Mouse (Mus musculus) erythroblast, embryonic 14.5 days (primary cell): ENCODE results near the gene Nfic. TPM values are rescaled to one million over a fixed set of nuclear protein-coding genes. Genes with fewer than 3 reads are reported as not detected.

ENCODE experiments used
- H3K27me3 ChIP-seq: 2 replicates; pipeline ENCODE4 v1.6.1; 2012; ENCODE audit warnings: inconsistent platforms; ENCODE audit not compliant: control insufficient read depth
- H3K36me3 ChIP-seq: 2 replicates; pipeline ENCODE4 v1.6.1; 2012; ENCODE audit warnings: mild to moderate bottlenecking, inconsistent platforms; ENCODE audit not compliant: control insufficient read depth
- H3K4me1 ChIP-seq: 2 replicates; pipeline ENCODE4 v1.6.1; 2012; ENCODE audit warnings: inconsistent platforms; ENCODE audit not compliant: control insufficient read depth
- H3K4me3 ChIP-seq: replicated peaks from 2 replicates; pipeline ENCODE3; 2012; ENCODE audit warnings: moderate library complexity, mild to moderate bottlenecking, inconsistent platforms
- H3K9me3 ChIP-seq: 2 replicates; pipeline ENCODE4 v1.6.1; 2012; ENCODE audit warnings: low read length, inconsistent platforms, mixed read lengths; ENCODE audit not compliant: control insufficient read depth
- GATA1 ChIP-seq: IDR thresholded peaks from 2 replicates; pipeline ENCODE4 v1.6.1; 2012; ENCODE audit warnings: low read length, inconsistent platforms, mixed read lengths
- TAL1 ChIP-seq: IDR thresholded peaks from 3 replicates; pipeline ENCODE4 v1.6.1; 2012; ENCODE audit warnings: low read length, inconsistent platforms, mixed read lengths
- polyA plus RNA-seq: library from polyadenylated mRNA; stranded (reverse); fragments of >175 nt; gene quantifications from 2 replicates; pipeline ENCODE4 v1.2.3, GENCODE M21; 2012

Gene Nfic
- polyA plus RNA-seq, 1 experiment = 0.94 TPM

DNA sequence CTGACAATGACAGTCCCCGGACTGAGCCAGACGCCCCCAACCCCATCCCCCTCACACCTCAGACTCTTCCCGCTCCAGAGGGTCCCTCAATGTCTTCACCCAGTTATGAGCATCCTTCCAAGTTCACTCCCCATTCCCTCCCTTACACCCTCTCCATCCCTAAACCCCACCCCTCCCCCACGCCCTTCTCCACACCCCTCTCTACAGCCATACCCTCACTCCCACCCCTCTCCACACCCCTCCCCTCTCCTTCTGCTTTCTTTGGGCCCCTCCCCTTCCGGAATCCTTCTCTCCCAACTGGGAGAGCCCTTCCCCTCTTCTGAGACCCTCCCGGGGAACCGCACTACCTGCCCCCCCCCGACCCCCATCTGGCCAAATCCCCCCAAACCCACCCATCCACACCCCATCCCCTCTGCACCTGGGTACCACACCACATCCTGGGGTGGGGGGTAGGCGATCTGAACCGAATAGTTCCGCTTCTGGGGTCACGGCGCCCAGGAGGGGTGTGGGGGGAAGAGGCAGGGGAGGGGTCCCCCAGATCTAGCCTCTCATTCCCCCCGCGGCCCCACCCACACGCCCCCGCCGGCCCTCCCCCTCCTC is 17.1 kb upstream of the Nfic start:
- Histone ChIP-seq H3K36me3 (no peaks in the 10 kb centered on the region), H3K4me1 (peaks cover 4% of the 10 kb centered on the region), H3K9me3 (no peaks in the 10 kb centered on the region; the same call in 1 of the 2 replicates), H3K27me3 (peaks cover 93% of the 10 kb centered on the region), H3K4me3 (no peak overlapping the region)
- no peak for TF ChIP-seq TAL1

DNA sequence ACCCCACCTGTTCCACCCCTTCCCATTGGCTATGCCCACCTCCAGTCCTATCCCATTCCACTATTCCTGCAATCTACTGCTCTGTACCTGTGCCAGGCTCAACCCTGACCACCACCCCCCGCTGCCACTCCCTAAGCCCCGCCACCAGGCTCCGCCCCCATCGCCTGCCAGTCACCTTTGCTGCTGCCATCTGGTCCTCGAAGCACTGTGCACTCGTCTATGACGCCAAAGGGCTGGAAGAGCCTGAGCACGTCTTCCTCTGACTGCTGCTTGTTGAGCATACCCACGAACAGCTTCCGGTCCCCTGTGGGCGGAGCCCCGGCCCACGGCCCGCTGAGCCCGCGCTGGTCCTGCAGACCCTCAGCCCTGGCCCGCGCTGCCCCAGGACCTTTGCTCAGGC is 15.0 kb upstream of the Nfic start:
- TF ChIP-seq GATA1 (no peak), TAL1 (no peak)
- no peak overlapping the region for H3K4me3 ChIP-seq
- peaks cover 93% of the 10 kb centered on the region for H3K27me3 ChIP-seq

DNA sequence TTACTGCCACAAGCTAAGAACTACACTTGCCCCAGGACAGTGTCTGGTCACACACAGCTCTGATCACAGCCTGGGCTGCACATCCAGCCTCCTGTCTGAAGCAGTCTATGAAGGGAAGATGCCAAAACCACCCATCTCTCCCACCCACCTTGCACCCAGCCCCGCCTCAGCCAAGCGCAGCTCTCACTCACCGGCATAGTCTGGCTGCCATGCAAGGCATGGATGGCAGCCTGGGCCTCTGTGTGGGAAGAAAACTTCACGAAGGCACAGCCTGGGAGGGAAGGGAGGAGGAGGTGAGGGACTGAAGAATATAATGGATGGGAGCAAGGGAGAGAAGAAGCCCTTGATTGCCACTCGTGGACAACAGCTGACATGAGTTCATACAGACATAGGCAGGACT is 13.8 kb upstream of the Nfic start:
- H3K9me3 ChIP-seq = peaks cover 2% of the 10 kb centered on the region; the same call in 1 of the 2 replicates
- H3K27me3 ChIP-seq = peaks cover 93% of the 10 kb centered on the region
- H3K4me1 ChIP-seq = peaks cover 13% of the 10 kb centered on the region
- TF ChIP-seq TAL1 (no peak), GATA1 (no peak; the same call in 1 of the 2 replicates)
- H3K4me3 ChIP-seq = no peak overlapping the region
- no peaks in the 10 kb centered on the region for H3K36me3 ChIP-seq

More for the DNA sequence above, 15.0 kb upstream of the Nfic start:
- H3K9me3 ChIP-seq = no peaks in the 10 kb centered on the region; the same call in 1 of the 2 replicates
- H3K36me3 ChIP-seq = no peaks in the 10 kb centered on the region
- H3K4me1 ChIP-seq = peaks cover 1% of the 10 kb centered on the region

GRCm38 (mm10) chr10:81467670-81468235 is 12.3 kb upstream of the Nfic start:
- TF ChIP-seq TAL1 (no peak), GATA1 (no peak)
- no peak overlapping the region for H3K4me3 ChIP-seq
- no peaks in the 10 kb centered on the region for H3K36me3 ChIP-seq
- peaks cover 18% of the 10 kb centered on the region for H3K4me1 ChIP-seq
- H3K27me3 ChIP-seq = peaks cover 93% of the 10 kb centered on the region
- H3K9me3 ChIP-seq = peaks cover 2% of the 10 kb centered on the region; the same call in 1 of the 2 replicates

GRCm38 (mm10) chr10:81466881-81467280 is 11.4 kb upstream of the Nfic start:
- Histone ChIP-seq H3K36me3 (no peaks in the 10 kb centered on the region), H3K27me3 (peaks cover 93% of the 10 kb centered on the region), H3K4me1 (peaks cover 22% of the 10 kb centered on the region), H3K9me3 (peaks cover 2% of the 10 kb centered on the region; the same call in 1 of the 2 replicates), H3K4me3 (no peak overlapping the region)
- TF ChIP-seq TAL1 (no peak), GATA1 (no peak)

DNA sequence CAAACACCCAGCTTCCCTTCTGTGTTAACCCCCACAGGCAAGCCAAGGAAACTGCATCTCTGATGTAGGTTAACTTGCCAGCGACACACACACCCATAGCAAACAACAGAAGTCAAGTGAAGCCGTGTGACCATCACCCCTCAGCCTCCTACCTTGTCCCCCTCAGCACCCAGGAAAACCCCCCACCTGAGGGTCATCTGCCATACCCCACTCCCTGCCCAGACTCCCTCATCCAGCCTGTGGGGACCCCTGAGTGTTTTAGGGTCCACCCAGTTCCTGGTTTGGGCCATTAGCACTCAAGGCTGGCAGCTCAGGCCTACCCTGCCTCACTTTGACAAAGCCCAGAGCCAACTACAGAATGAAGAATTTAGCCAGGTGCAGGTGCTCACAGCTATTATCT is 10.6 kb upstream of the Nfic start:
- Histone ChIP-seq H3K9me3 (peaks cover 2% of the 10 kb centered on the region; the same call in 1 of the 2 replicates), H3K4me1 (peaks cover 22% of the 10 kb centered on the region), H3K27me3 (peaks cover 95% of the 10 kb centered on the region), H3K36me3 (no peaks in the 10 kb centered on the region), H3K4me3 (no peak overlapping the region)
- TF ChIP-seq TAL1 = no peak
- TF ChIP-seq GATA1 = no peak

DNA sequence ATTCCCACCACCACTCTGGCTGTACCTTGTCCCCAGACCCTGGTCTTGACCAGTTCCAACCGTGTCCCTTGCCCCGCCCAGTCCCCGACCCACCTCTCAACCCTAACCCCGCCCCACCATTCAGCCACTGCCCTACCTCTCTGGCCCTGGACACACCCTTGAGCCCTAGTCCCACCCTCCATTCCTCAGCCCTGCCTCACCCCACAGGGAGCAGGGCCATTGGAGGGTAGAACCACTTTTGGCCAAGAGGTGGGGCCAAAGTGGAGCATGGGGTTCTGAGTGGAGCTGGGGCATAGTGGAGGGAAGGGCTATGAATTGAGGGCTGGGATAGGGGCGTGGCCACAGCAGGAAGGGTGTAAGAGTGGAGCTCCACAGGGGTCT is 9.8 kb upstream of the Nfic start:
- TF ChIP-seq TAL1 (no peak), GATA1 (no peak)
- Histone ChIP-seq H3K4me1 (peaks cover 22% of the 10 kb centered on the region), H3K36me3 (no peaks in the 10 kb centered on the region), H3K9me3 (peaks cover 2% of the 10 kb centered on the region; the same call in 1 of the 2 replicates), H3K27me3 (peaks cover 96% of the 10 kb centered on the region), H3K4me3 (no peak overlapping the region)

DNA sequence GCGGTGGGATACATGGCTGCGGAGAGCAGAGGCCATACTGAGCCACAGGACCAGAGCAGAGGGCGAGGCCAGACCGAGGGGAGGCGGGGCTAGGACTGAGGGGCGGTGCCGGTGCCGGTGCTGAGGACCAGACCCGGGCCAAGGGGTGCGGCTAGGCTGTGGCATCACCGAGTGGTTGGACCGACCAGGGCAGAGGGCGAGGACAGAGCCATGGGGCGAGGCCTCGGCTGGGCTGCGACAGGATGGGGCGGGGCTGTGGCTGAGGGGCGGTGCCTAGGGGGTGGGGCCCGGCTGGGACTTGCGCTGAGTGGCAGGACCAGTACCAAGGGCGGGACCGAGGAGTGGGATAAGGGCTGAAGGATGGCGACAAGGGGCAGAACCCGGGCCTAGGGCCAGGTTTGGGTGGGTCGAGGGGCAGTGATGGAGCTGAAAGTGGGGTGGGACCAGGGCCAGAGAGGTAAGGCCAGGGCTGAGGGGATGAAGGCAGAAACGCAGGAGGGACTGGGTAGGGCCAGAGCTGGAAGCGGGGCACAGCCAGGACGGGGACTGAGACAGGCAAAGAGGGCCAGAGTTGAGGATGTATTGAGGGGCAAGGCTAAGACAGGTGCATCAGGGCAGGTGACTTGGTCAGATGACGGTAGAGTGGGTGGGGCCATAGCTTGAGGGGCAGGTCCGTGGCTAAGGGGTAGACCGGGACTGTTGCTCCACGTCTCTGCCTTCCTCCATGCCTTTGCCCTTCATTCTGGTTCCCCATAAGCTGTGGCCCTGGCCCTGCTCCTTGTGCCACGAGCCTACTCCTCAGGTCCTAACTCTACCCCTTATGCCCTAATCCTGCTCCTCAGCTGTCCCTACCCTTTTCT is 9.2 kb upstream of the Nfic start:
- Histone ChIP-seq H3K4me3 (peak overlapping the region; percentile 43), H3K27me3 (peaks cover 98% of the 10 kb centered on the region), H3K4me1 (peaks cover 22% of the 10 kb centered on the region), H3K36me3 (no peaks in the 10 kb centered on the region), H3K9me3 (peaks cover 2% of the 10 kb centered on the region; the same call in 1 of the 2 replicates)
- no peak for TF ChIP-seq TAL1

DNA sequence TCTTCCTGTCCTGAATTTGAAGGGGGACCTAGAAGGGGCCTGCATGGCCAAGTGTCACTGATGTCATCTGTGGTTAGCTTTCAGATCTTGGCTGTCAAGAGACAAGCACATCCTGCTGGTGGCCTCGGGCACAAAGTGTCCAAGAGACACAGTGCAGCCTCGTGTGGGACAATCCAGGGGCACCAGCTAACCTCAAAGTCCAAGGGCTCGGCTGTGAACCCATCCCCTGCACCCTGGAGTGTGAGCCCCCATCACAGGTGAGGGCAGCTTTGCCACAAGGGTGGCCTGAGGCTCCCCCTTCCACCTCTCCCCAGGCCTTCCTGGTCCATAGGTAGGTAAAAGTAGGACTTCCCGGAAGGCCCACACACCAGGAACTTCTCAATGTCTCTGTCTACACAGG is 8.1 kb upstream of the Nfic start:
- Histone ChIP-seq H3K4me1 (peaks cover 22% of the 10 kb centered on the region), H3K27me3 (peaks cover 98% of the 10 kb centered on the region), H3K9me3 (peaks cover 2% of the 10 kb centered on the region; the same call in 1 of the 2 replicates), H3K4me3 (no peak overlapping the region), H3K36me3 (no peaks in the 10 kb centered on the region)
- TF ChIP-seq TAL1 (no peak), GATA1 (no peak)
